Mouse (Mus musculus): ENCODE measurements around the gene Bmp6. TPM values are rescaled to one million over a fixed set of nuclear protein-coding genes. Genes with fewer than 3 reads are reported as not detected.

The Bmp6 gene
- polyA plus RNA-seq, 1 experiment from 2014 or later, result 8.9 TPM

DNA sequence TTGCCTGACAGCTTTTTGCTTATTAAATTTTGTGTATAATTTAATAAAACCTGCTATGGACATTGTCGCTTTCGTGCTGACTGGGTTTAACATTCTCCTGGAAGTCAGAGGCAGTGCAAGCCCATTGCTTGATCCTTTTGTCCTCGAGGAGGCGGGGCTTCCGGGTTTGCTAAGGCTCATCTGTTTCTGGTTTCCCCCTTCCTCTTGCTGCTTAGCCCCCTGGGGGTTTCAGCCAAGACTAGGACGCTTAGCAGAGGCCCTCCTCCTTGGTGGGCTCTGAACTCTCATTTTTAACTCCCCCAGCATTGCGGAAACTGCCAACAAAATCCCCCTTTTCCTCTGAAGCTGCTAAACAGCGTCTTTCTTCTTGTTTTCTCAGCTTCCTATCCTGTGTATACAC lies 132.0 kb downstream of the Bmp6 start:
- no peaks in the 10 kb centered on the region for H3K36me3 ChIP-seq (replicated peaks; ENCODE audit: control insufficient read depth, insufficient read depth)
- no peak overlapping the region for H3K4me3 ChIP-seq (replicated peaks; ENCODE audit: low read length)
- 27% methylated on average over 8 of the region's 8 CpGs for WGBS
- ATAC-seq (ENCODE audit: low FRiP score) (no peak), DNase-seq (ENCODE audit: low spot score) (no peak)
- no peaks in the 10 kb centered on the region for H3K9me3 ChIP-seq (ENCODE audit: control insufficient read depth, low read length)
- H3K9ac ChIP-seq, result no peak overlapping the region
- no peak overlapping the region for H3K27ac ChIP-seq
- H3K27me3 ChIP-seq (ENCODE audit: control insufficient read depth, insufficient read depth, low read length), result no peaks in the 10 kb centered on the region
- no peak overlapping the region for H3K4me2 ChIP-seq (replicated peaks)
- H3K4me1 ChIP-seq (replicated peaks; ENCODE audit: control insufficient read depth, insufficient read depth, low read length), result no peaks in the 10 kb centered on the region

DNA sequence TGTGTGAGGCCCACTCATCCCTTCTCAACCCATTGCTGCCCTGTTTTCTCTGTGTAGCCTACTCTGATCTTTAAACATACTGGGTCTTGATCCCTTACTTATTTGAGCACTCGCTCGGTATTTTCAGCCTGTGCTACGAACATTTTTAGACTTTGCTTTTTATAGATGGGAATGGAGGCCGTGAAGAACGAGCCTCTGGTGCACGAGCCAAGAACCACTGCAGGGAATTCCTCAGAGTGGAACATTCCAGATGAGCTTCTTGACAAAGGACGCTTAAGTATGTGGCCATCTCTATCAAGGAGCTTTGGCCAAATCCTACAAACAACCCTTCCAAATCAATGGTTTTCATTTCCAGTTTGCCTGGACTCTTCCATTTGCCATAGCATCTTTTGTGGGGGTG lies 136.1 kb downstream of the Bmp6 start:
- H3K4me1 ChIP-seq (replicated peaks; ENCODE audit: control insufficient read depth, insufficient read depth, low read length), result no peaks in the 10 kb centered on the region
- H3K27me3 ChIP-seq (ENCODE audit: control insufficient read depth, insufficient read depth, low read length), result no peaks in the 10 kb centered on the region
- 93% methylated on average over 7 of the region's 7 CpGs for WGBS
- ATAC-seq (ENCODE audit: low FRiP score) (no peak), DNase-seq (ENCODE audit: low spot score) (no peak)
- H3K36me3 ChIP-seq (replicated peaks; ENCODE audit: control insufficient read depth, insufficient read depth), result no peaks in the 10 kb centered on the region
- H3K9me3 ChIP-seq (ENCODE audit: control insufficient read depth, low read length), result no peaks in the 10 kb centered on the region
- H3K9ac ChIP-seq, result no peak overlapping the region
- no peak overlapping the region for H3K4me2 ChIP-seq (replicated peaks)
- no peak overlapping the region for H3K27ac ChIP-seq
- H3K4me3 ChIP-seq (replicated peaks; ENCODE audit: low read length), result no peak overlapping the region

DNA sequence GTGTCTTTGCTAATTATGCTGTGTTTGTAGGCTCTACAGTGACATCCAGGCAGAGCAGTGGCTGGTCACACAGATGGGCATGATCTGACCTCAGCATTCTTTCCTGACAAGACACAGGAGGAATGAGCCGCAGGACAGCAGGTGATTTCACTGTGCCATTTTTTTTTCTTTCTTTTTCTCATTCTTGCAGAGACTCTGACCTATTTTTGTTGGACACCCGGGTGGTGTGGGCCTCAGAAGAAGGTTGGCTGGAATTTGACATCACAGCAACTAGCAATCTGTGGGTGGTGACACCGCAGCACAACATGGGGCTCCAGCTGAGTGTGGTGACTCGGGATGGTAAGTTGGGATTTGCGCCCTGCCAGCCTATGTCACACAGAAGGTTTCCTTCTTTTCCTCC lies 139.8 kb downstream of the Bmp6 start:
- Histone ChIP-seq H3K4me1 (replicated peaks; ENCODE audit: control insufficient read depth, insufficient read depth, low read length) (no peaks in the 10 kb centered on the region), H3K27ac (no peak overlapping the region), H3K36me3 (replicated peaks; ENCODE audit: control insufficient read depth, insufficient read depth) (no peaks in the 10 kb centered on the region), H3K4me2 (replicated peaks) (no peak overlapping the region), H3K9ac (no peak overlapping the region), H3K9me3 (ENCODE audit: control insufficient read depth, low read length) (no peaks in the 10 kb centered on the region), H3K27me3 (ENCODE audit: control insufficient read depth, insufficient read depth, low read length) (no peaks in the 10 kb centered on the region), H3K4me3 (replicated peaks; ENCODE audit: low read length) (no peak overlapping the region)
- 83% methylated on average over 5 of the region's 5 CpGs for WGBS
- DNase-seq (ENCODE audit: low spot score) (no peak), ATAC-seq (ENCODE audit: low FRiP score) (no peak)

DNA sequence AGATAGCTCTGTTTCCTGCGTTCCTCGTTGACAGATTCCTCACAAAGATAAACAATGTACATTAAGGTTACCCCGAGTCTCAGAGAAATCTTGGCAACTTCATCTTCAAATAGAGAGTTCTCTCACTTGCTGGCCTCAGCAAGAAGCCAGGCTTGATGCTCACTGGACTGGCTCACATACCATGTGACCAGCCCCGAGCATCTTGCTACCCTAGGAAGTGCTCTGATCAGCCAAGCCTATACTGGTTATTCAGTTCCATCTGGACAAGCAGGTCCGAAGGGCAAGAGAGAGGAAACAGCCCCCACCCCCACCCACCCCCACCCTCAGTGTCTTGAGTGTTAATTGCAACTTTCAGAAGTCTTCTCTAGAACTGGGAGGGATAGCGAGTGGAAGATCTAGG lies 141.9 kb downstream of the Bmp6 start:
- H3K9me3 ChIP-seq (ENCODE audit: control insufficient read depth, low read length), result no peaks in the 10 kb centered on the region
- 86% methylated on average over 6 of the region's 6 CpGs for WGBS
- no peak for ATAC-seq (ENCODE audit: low FRiP score)
- no peak overlapping the region for H3K4me2 ChIP-seq (replicated peaks)
- H3K36me3 ChIP-seq (replicated peaks; ENCODE audit: control insufficient read depth, insufficient read depth), result no peaks in the 10 kb centered on the region
- no peak overlapping the region for H3K4me3 ChIP-seq (replicated peaks; ENCODE audit: low read length)
- no peak for DNase-seq (ENCODE audit: low spot score)
- H3K27me3 ChIP-seq (ENCODE audit: control insufficient read depth, insufficient read depth, low read length), result no peaks in the 10 kb centered on the region
- H3K4me1 ChIP-seq (replicated peaks; ENCODE audit: control insufficient read depth, insufficient read depth, low read length), result no peaks in the 10 kb centered on the region
- no peak overlapping the region for H3K9ac ChIP-seq
- H3K27ac ChIP-seq, result no peak overlapping the region

DNA sequence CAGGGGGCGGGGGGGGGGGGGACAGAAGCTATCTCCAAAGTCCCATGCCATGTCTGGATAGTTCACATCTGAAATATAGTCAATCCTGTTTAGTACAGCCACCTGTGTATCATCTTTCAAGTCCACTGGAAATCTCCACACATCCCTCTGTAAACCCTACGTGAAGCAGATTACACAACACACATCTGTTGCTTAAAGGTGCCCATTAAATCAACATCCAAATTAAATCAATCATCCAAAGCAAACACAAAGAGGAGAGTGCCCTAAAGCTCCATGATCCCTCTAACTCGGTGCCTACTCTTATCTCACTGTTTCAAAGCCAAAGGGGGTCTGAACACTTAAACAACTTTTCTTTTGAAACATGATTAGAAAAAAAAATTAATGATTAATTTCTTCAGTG lies 151.8 kb downstream of the Bmp6 start:
- 63% methylated on average over 3 of the region's 3 CpGs for WGBS
- ATAC-seq (ENCODE audit: low FRiP score), result no peak

DNA sequence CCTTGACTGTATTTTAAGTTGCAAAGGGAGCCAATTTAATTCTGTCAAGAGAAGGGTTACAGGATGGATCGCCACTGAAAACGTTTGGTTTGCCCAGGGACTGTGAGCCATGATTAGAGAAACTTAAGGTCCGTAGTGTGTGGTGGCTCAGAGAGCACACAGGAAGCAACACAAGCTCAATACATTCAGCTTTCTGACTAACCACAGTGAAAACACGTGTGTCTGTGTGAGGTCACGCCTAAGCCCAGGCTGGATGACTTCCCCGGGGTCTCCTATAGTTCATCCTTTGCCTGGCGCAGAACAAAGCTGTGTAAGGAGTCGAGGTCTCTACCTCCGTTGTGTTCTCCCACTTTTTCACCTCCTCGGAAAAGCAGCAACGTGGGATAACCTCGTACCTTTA lies 156.4 kb downstream of the Bmp6 start:
- Histone ChIP-seq H3K4me3 (replicated peaks; ENCODE audit: low read length) (no peak overlapping the region), H3K9ac (no peak overlapping the region), H3K4me2 (replicated peaks) (no peak overlapping the region), H3K27ac (no peak overlapping the region), H3K9me3 (ENCODE audit: control insufficient read depth, low read length) (no peaks in the 10 kb centered on the region), H3K36me3 (replicated peaks; ENCODE audit: control insufficient read depth, insufficient read depth) (peaks cover 57% of the 10 kb centered on the region), H3K4me1 (replicated peaks; ENCODE audit: control insufficient read depth, insufficient read depth, low read length) (no peaks in the 10 kb centered on the region; the same call in 1 of the 2 replicates), H3K27me3 (ENCODE audit: control insufficient read depth, insufficient read depth, low read length) (no peaks in the 10 kb centered on the region)
- no peak for ATAC-seq (ENCODE audit: low FRiP score)
- 94% methylated on average over 12 of the region's 12 CpGs for WGBS
- DNase-seq (ENCODE audit: low spot score), result no peak

More for the DNA sequence above, 151.8 kb downstream of the Bmp6 start:
- Histone ChIP-seq H3K9ac (no peak overlapping the region), H3K4me1 (replicated peaks; ENCODE audit: control insufficient read depth, insufficient read depth, low read length) (no peaks in the 10 kb centered on the region), H3K4me2 (replicated peaks) (no peak overlapping the region), H3K27ac (no peak overlapping the region), H3K9me3 (ENCODE audit: control insufficient read depth, low read length) (no peaks in the 10 kb centered on the region), H3K4me3 (replicated peaks; ENCODE audit: low read length) (no peak overlapping the region), H3K36me3 (replicated peaks; ENCODE audit: control insufficient read depth, insufficient read depth) (peaks cover 23% of the 10 kb centered on the region), H3K27me3 (ENCODE audit: control insufficient read depth, insufficient read depth, low read length) (no peaks in the 10 kb centered on the region)
- DNase-seq (ENCODE audit: low spot score), result no peak

DNA sequence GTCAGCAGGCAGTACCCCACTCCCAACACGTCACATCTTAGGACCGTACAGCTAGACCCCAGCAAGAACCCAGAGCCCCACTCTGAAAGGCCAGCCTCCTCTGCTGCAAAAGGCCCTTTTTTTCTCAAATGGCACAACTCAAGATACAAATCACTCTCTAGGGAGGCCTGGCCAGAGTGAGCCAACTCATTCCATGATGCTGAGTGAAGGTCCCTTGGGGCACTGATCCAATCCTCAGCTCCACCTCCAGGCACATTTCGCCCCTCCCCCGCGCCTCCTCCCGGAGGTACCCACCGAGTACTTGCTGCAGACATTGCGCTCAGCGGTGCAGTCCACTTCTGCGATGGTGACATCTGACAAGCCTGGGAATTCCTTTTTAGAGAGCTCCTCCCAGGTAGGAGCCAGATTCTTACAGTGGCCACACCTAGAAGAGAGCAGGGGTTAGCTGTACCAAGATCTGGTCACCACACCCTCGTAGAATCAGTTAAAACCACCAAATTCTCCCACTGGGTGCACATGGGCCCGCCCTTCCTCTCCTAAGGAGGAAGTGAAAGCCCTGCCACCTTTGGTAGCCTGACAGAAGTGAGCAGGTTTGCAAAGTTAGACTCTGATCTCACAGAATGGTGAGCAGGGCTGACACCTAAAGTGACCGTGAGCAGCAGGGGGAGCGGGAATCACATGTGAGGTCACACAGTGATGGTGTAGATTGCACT lies 158.4 kb downstream of the Bmp6 start:
- 87% methylated on average over 14 of the region's 14 CpGs for WGBS
- Histone ChIP-seq H3K9me3 (ENCODE audit: control insufficient read depth, low read length) (no peaks in the 10 kb centered on the region), H3K36me3 (replicated peaks; ENCODE audit: control insufficient read depth, insufficient read depth) (peaks cover 68% of the 10 kb centered on the region), H3K27me3 (ENCODE audit: control insufficient read depth, insufficient read depth, low read length) (no peaks in the 10 kb centered on the region), H3K4me1 (replicated peaks; ENCODE audit: control insufficient read depth, insufficient read depth, low read length) (no peaks in the 10 kb centered on the region; the same call in 1 of the 2 replicates), H3K4me2 (replicated peaks) (no peak overlapping the region), H3K27ac (no peak overlapping the region), H3K9ac (no peak overlapping the region), H3K4me3 (replicated peaks; ENCODE audit: low read length) (no peak overlapping the region)
- DNase-seq (ENCODE audit: low spot score), result no peak
- ATAC-seq (ENCODE audit: low FRiP score), result no peak

DNA sequence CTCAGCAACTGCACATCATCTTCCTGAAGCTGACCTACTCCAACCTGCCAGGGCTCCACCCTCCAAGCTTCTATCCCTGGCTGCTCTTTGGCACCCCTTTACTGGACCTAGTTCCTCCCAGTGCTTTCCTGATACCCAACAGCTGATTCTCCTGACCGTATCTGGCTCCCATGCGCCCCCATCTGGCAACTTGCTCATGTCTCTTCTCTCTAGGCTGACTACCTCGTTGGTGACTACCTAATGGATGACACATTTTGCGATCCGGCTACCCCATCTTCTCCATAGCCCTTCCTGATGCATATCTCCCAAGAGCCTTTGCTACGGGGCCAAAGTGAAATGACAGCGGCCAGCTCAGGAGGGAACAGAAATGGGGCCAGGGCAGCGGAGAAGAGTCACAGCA lies 161.4 kb downstream of the Bmp6 start:
- Histone ChIP-seq H3K27ac (no peak overlapping the region), H3K36me3 (replicated peaks; ENCODE audit: control insufficient read depth, insufficient read depth) (peaks cover 49% of the 10 kb centered on the region), H3K4me2 (replicated peaks) (no peak overlapping the region), H3K9me3 (ENCODE audit: control insufficient read depth, low read length) (no peaks in the 10 kb centered on the region), H3K9ac (no peak overlapping the region), H3K4me1 (replicated peaks; ENCODE audit: control insufficient read depth, insufficient read depth, low read length) (no peaks in the 10 kb centered on the region; the same call in 1 of the 2 replicates), H3K27me3 (ENCODE audit: control insufficient read depth, insufficient read depth, low read length) (no peaks in the 10 kb centered on the region), H3K4me3 (replicated peaks; ENCODE audit: low read length) (no peak overlapping the region)
- DNase-seq (ENCODE audit: low spot score), result no peak
- no peak for ATAC-seq (ENCODE audit: low FRiP score)
- 88% methylated on average over 8 of the region's 8 CpGs for WGBS

DNA sequence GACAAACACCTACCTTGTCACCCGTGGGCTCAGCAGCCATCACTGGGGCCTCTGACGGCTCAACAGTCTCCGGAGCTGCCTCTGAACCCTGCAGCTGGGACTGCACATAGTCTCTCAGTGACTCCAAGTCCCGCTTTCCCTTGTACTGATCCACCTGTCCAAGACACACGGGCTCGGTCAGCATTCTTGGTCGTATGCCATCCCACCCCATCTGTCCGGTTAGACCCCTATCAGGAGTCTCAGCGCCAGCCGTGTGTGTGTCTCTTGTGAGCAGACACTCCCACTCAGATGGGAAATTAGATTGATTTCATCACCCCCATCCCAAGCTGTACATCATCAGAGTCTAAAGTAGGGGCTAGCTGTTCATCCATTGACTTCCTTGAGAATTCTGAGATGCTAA lies 162.0 kb downstream of the Bmp6 start:
- Histone ChIP-seq H3K4me2 (replicated peaks) (no peak overlapping the region), H3K27me3 (ENCODE audit: control insufficient read depth, insufficient read depth, low read length) (no peaks in the 10 kb centered on the region), H3K9ac (no peak overlapping the region), H3K9me3 (ENCODE audit: control insufficient read depth, low read length) (no peaks in the 10 kb centered on the region), H3K27ac (no peak overlapping the region), H3K4me1 (replicated peaks; ENCODE audit: control insufficient read depth, insufficient read depth, low read length) (no peaks in the 10 kb centered on the region; the same call in 1 of the 2 replicates), H3K4me3 (replicated peaks; ENCODE audit: low read length) (no peak overlapping the region), H3K36me3 (replicated peaks; ENCODE audit: control insufficient read depth, insufficient read depth) (peaks cover 47% of the 10 kb centered on the region)
- DNase-seq (ENCODE audit: low spot score) (no peak), ATAC-seq (ENCODE audit: low FRiP score) (no peak)
- 96% methylated on average over 10 of the region's 10 CpGs for WGBS
